Mouse (Mus musculus): ENCODE measurements around the gene Cavin1.

The Cavin1 gene

DNA sequence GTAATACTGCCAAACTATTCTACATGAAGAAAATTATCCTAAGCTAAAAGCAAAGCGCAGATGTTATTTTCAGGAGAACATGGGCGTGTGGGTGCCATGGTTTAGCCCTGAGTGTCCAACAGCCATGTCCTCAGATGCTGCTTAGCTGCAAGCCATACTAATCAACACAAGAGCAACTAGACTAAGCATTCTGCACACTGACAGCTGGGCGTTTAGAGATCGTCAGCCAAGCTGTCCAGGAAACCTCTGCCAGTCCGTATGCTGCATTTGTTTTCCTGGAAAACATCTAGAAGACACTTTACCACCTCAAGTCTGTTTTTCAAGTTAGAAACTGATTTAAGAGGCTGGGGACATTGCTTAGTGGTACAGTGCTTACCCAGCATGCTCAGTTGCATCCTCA is 56.3 kb downstream of the Cavin1 start:
- no peak; the same call in 1 of the 2 replicates for ATAC-seq (ENCODE audit: low TSS enrichment)

DNA sequence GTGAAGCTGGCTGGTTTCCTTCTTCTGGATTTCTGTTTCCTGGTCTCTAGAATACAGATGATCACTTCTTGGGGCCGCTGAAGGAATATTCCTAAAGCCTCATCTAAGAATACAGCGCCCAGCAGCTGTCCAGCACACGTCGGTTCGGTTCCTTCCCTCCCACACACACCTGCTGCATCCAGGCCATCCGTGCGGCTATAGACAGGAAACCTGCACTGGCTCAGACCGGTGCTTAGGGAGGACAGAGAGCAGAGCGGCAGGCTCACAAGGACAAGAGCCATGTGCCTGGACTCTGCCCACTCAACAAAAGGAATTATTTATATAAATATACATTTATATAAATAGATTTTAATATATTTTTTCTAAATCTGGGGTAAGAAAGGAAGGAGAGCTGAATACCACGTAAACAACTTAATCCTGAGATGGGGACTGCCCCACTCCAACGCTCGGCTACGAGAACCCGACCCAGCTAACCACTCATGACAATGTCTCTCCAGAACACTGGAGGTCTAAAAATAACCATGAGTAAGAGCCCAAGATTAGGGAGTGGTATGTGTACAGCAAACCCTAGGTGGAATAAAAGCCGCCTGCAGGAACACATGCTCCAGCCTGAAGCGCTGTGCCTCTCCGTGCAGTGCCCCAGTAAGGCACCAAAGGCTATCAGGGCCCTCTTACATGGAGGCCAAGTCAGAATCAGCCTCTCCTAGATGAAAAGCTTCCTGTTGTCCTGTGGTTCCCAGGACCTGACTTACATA is 58.1 kb downstream of the Cavin1 start:
- ATAC-seq (ENCODE audit: low TSS enrichment) = no peak

- ATAC-seq (ENCODE audit: low TSS enrichment) = no peak
These were observed 62.1 kb downstream of the Cavin1 start for GRCm38 (mm10) chr11:100908567-100908966.

DNA sequence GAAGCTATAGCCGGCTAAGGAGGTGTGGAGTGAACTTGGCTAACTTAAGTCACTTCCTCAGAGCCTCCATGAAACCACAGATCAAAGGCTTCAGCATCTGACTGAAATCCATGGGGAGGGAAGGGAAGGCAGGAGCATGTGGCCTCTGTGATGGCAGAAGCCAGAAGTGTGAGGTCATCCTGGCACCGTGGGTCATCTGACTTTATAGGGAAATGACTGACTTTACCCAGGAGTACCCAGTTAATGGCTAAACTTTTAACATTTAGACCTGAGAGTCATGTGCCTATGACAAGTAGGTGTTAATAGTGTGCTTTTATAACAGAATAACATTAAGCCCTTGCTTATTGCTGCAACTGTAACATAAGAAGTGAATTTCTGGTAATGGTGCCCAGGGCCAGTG is 62.6 kb downstream of the Cavin1 start:
- no peak for ATAC-seq (ENCODE audit: low TSS enrichment)

DNA sequence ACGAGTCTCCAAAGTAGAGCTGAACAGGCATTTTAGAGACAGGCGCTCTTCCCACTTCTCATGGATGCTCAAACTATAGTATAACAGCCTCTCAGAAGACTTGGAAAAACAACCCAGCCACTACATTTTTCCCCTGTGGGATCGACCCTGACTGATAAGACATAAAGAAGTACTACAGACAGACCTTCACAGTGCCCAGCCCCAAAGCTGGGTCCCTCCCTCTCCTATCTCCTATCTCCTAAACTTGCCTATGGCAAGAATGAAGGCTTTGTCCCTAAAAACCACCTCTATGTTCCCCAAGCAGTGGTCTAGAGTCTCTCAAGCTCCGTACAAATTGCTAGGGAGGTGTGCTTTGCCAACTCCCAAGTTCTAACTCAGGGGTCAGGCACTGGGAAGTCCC is 63.8 kb downstream of the Cavin1 start:
- no peak for ATAC-seq (ENCODE audit: low TSS enrichment)
